Comparison of ENCODE assay signal across 15 mouse cellular contexts in genomic region chr2:39001866-39002265, GRCm38 (mm10). TPM values are rescaled to one million over a fixed set of nuclear protein-coding genes. Genes with fewer than 3 reads are reported as not detected.
A peak's percentile ranks its signal among the peaks of the same experiment; 100 is the strongest.
DNase-seq lines count a peak whose midpoint lies in the region; ATAC-seq and TF ChIP-seq lines count a peak whose summit lies in the region.
"Had no signal": no experiment of that assay in that cellular context is flagged by ENCODE, and none has a peak within 500 bp of the region (broad histone marks: within the 10 kb centered on the region; RNA-seq: fewer than 3 reads in every experiment).

No protein-coding gene starts in this region.

- TF ChIP-seq RAD21 in CH12.LX (IDR thresholded peaks at IDR 0.05; ENCODE audit: low read depth, low read length) (no peak), MEL (IDR thresholded peaks at IDR 0.05; ENCODE audit: low read depth, low read length) (no peak)

- H3K27ac ChIP-seq in intestine, embryonic 16.5 days (ENCODE audit: low read length), result 0 out of 2 replicates have a peak overlapping the region, but pooled peaks have one; percentile 7
- no peak overlapping the region for H3K27ac ChIP-seq in intestine, embryonic 15.5 days
- no peak overlapping the region for H3K27ac ChIP-seq in CH12.LX (ENCODE audit: insufficient read depth, low read depth)
- no peak overlapping the region; the same call in 1 of the 2 replicates for H3K27ac ChIP-seq in MEL (ENCODE audit: control insufficient read depth, low read depth, low read length)
- H3K27ac ChIP-seq in liver, embryonic 13.5 days, result peak overlapping the region; percentile 86
- H3K27ac ChIP-seq: neural tube, embryonic 13.5 days had no signal

- ATAC-seq in intestine, embryonic 16.5 days, result no peak
- no peak for ATAC-seq in intestine, embryonic 15.5 days
- no peak for ATAC-seq in liver, embryonic 13.5 days (ENCODE audit: low read depth)
- ATAC-seq: forebrain, embryonic 16.5 days had no signal

- no peak overlapping the region for H3K4me3 ChIP-seq in intestine, embryonic 16.5 days (ENCODE audit: low read length)
- no peak overlapping the region for H3K4me3 ChIP-seq in intestine, embryonic 15.5 days (replicated peaks)
- H3K4me3 ChIP-seq in CH12.LX (replicated peaks in 1 of 3; ENCODE audit: low read depth in 2 of 3, low read length in 2 of 3, poor library complexity in 1 of 3) (peak overlapping the region in 1 of 3 experiments; percentile 32), MEL (ENCODE audit: control insufficient read depth in 1 of 2, insufficient read depth in 1 of 2, low read depth in 2 of 2, low read length in 2 of 2) (peak overlapping the region in 1 of 2 experiments; percentile 88; a peak in 2 of 4 replicates)
- peak overlapping the region; percentile 93 for H3K4me3 ChIP-seq in liver, embryonic 13.5 days (replicated peaks)

- H3K27me3 ChIP-seq in intestine, embryonic 16.5 days (replicated peaks; ENCODE audit: control insufficient read depth, insufficient read depth, low read length), result no peaks in the 10 kb centered on the region
- no peaks in the 10 kb centered on the region for H3K27me3 ChIP-seq in intestine, embryonic 15.5 days (replicated peaks)
- H3K27me3 ChIP-seq in CH12.LX (replicated peaks), result no peaks in the 10 kb centered on the region
- H3K27me3 ChIP-seq in MEL (ENCODE audit: control insufficient read depth in 1 of 2, insufficient read depth in 2 of 2, low read length in 2 of 2), result no peaks in the 10 kb centered on the region
- H3K27me3 ChIP-seq in liver, embryonic 13.5 days, result no peaks in the 10 kb centered on the region

- peaks cover 40% of the 10 kb centered on the region for H3K4me1 ChIP-seq in intestine, embryonic 16.5 days (ENCODE audit: control insufficient read depth, insufficient read depth, low read length)
- peaks cover 34% of the 10 kb centered on the region for H3K4me1 ChIP-seq in intestine, embryonic 15.5 days (replicated peaks)
- H3K4me1 ChIP-seq in CH12.LX (ENCODE audit: control insufficient read depth in 1 of 2, insufficient read depth in 2 of 2) (peaks cover 6 to 55% of the 10 kb centered on the region in 2 experiments), MEL (ENCODE audit: control insufficient read depth in 1 of 2, insufficient read depth in 2 of 2, low read length in 2 of 2) (peaks cover 3 to 15% of the 10 kb centered on the region in 2 experiments)
- peaks cover 87% of the 10 kb centered on the region for H3K4me1 ChIP-seq in liver, embryonic 13.5 days (replicated peaks)

- dilution Hi-C loops in CH12.LX (cut with MboI; ENCODE audit: extremely low pct_ligation_motif_present, extremely low pct_unique_long_range_greater_than_20kb, low sequenced_read_pairs), result no loop called here

- 65% methylated on average over 3 of the region's 3 CpGs for WGBS in intestine, embryonic 16.5 days
- 73% methylated on average over 3 of the region's 3 CpGs for WGBS in intestine, embryonic 15.5 days
- 57% methylated on average over 3 of the region's 3 CpGs for WGBS in liver, embryonic 13.5 days (ENCODE audit: insufficient replicate concordance)

- H3K36me3 ChIP-seq in intestine, embryonic 16.5 days (ENCODE audit: control insufficient read depth, insufficient read depth, low read length), result peaks cover 17% of the 10 kb centered on the region
- H3K36me3 ChIP-seq in intestine, embryonic 15.5 days, result peaks cover 30% of the 10 kb centered on the region
- peaks cover 43 to 53% of the 10 kb centered on the region in 2 experiments for H3K36me3 ChIP-seq in CH12.LX (replicated peaks in 1 of 2; ENCODE audit: control insufficient read depth in 1 of 2, insufficient read depth in 1 of 2, low read length in 1 of 2)
- H3K36me3 ChIP-seq in MEL (ENCODE audit: control insufficient read depth in 1 of 2, insufficient read depth in 2 of 2, low read length in 2 of 2), result peaks cover 0 to 16% of the 10 kb centered on the region in 2 experiments; a peak in 3 of 4 replicates
- peaks cover 48% of the 10 kb centered on the region for H3K36me3 ChIP-seq in liver, embryonic 13.5 days

- TF ChIP-seq POLR2A in CH12.LX (IDR thresholded peaks at IDR 0.05; ENCODE audit: low read depth, low read length), result peak; percentile 37; the same call in 1 of the 2 replicates
- no peak for TF ChIP-seq POLR2A in MEL (IDR thresholded peaks at IDR 0.05; ENCODE audit: control insufficient read depth in 1 of 2, insufficient read depth in 1 of 2, low read depth in 1 of 2, low read length in 2 of 2, poor library complexity in 1 of 2)

- H3K9me3 ChIP-seq in intestine, embryonic 16.5 days (ENCODE audit: control insufficient read depth, low read length), result no peaks in the 10 kb centered on the region
- H3K9me3 ChIP-seq in intestine, embryonic 15.5 days, result no peaks in the 10 kb centered on the region
- H3K9me3 ChIP-seq in CH12.LX (replicated peaks; ENCODE audit: low read length) (no peaks in the 10 kb centered on the region), MEL (replicated peaks; ENCODE audit: insufficient read depth, low read length) (no peaks in the 10 kb centered on the region)
- no peaks in the 10 kb centered on the region for H3K9me3 ChIP-seq in liver, embryonic 13.5 days (replicated peaks)
- H3K9me3 ChIP-seq: neural tube, embryonic 13.5 days had no signal

- H3K4me2 ChIP-seq in intestine, embryonic 16.5 days (ENCODE audit: low read depth, low read length), result no peak overlapping the region
- no peak overlapping the region for H3K4me2 ChIP-seq in intestine, embryonic 15.5 days (replicated peaks)
- H3K4me2 ChIP-seq in CH12.LX (ENCODE audit: insufficient read depth, low read depth, poor library complexity, severe bottlenecking), result peak overlapping the region; percentile 89; the same call in 1 of the 2 replicates
- peak overlapping the region; percentile 94 for H3K4me2 ChIP-seq in liver, embryonic 13.5 days
- H3K4me2 ChIP-seq: neural tube, embryonic 13.5 days had no signal

- DNase-seq in CH12.LX (ENCODE audit: extremely low read depth) (no peak), MEL (ENCODE audit: low read depth, low spot score) (no peak)
- DNase-seq in liver, embryonic 13.5 days, result no peak
- no peak for DNase-seq in cerebellum, postnatal 36 days
- DNase-seq in neural tube, embryonic 10.5 days (ENCODE audit: extremely low spot score, low spot score), result no peak
- DNase-seq in gastrocnemius, postnatal 10 days, result no peak
- DNase-seq: adrenal gland, adult 2 months; cerebellum, postnatal 14 days; heart, postnatal 4 days; right cerebral cortex, postnatal 4 days; thymus, postnatal 4 days had no signal

- H3K79me2 ChIP-seq in CH12.LX (replicated peaks; ENCODE audit: control insufficient read depth, extremely low read depth, insufficient read depth, poor library complexity, severe bottlenecking), result peaks cover 41% of the 10 kb centered on the region
- peaks cover 39% of the 10 kb centered on the region for H3K79me2 ChIP-seq in MEL (ENCODE audit: control insufficient read depth, insufficient read depth, low read length, poor library complexity)

- TF ChIP-seq CTCF in CH12.LX (conservative IDR thresholded peaks at IDR 0.05 in 1 of 2, IDR thresholded peaks at IDR 0.05 in 1 of 2; ENCODE audit: low read depth in 2 of 2, low read length in 2 of 2) (no peak), MEL (IDR thresholded peaks at IDR 0.05 in 2 of 3, conservative IDR thresholded peaks at IDR 0.05 in 1 of 3; ENCODE audit: control insufficient read depth in 1 of 3, insufficient read depth in 1 of 3, low read depth in 2 of 3, low read length in 3 of 3, poor library complexity in 1 of 3, severe bottlenecking in 1 of 3) (no peak)

- in situ Hi-C loops in CH12.LX (cut with MboI; ENCODE audit: low pct_ligation_motif_present, low pct_unique_long_range_greater_than_20kb, low sequenced_read_pairs), result no loop called here

- no peak overlapping the region for H3K9ac ChIP-seq in intestine, embryonic 16.5 days (ENCODE audit: low read depth, low read length)
- H3K9ac ChIP-seq in intestine, embryonic 15.5 days, result no peak overlapping the region
- H3K9ac ChIP-seq in CH12.LX (ENCODE audit: insufficient read depth, low read depth) (no peak overlapping the region; the same call in 1 of the 2 replicates), MEL (ENCODE audit: control insufficient read depth, low read depth, low read length, poor library complexity, severe bottlenecking) (peak overlapping the region; percentile 36)
- H3K9ac ChIP-seq in liver, embryonic 13.5 days, result peak overlapping the region; percentile 88

- no peak for TF ChIP-seq EP300 in CH12.LX (IDR thresholded peaks at IDR 0.05; ENCODE audit: low read length)
- no peak for TF ChIP-seq EP300 in MEL (IDR thresholded peaks at IDR 0.05; ENCODE audit: low read depth in 1 of 2, low read length in 2 of 2)

RNA-seq across cellular contexts. Expression of gene Arpc5l, which starts 3.3 kb away (rescaled TPM):
- polyA plus RNA-seq in intestine, embryonic 16.5 days (2015; fragmentation: Nextera tagmentation; extraction: Ambion mirVana), result 84.0 and 92.7 TPM in 2 replicates
- polyA plus RNA-seq in intestine, embryonic 15.5 days (2015; fragmentation: Nextera tagmentation; extraction: Ambion mirVana), result 107 and 111 TPM in 2 replicates
- total RNA-seq in CH12.LX (2012; rRNA removed) (139 and 148 TPM in 2 replicates), CH12.LX (2014; rRNA removed) (300 and 309 TPM in 2 replicates), MEL (2012; rRNA removed) (64.4 and 65.4 TPM in 2 replicates)
- polyA plus RNA-seq in CH12.LX (2012; ENCODE audit: insufficient read length, low read depth) (212 and 219 TPM in 2 replicates), MEL (2012; ENCODE audit: insufficient read depth in 1 of 2, insufficient read length in 2 of 2, low read depth in 1 of 2, low replicate concordance in 2 of 2, missing spikeins in 1 of 2) (10 to 100 TPM in 1 of 2 experiments, not detected in 1; 87.0 TPM)
- 74.0 and 76.6 TPM in 2 replicates for polyA plus RNA-seq in liver, embryonic 13.5 days (2015; fragmentation: Nextera tagmentation; extraction: Ambion mirVana)
- 10 to 100 TPM; 53.5 to 55.3 TPM for total RNA-seq in gastrocnemius, postnatal 10 days (2021)

RNA-seq across cellular contexts. Expression of gene Rpl35, which starts 3.6 kb away (rescaled TPM):
- polyA plus RNA-seq in intestine, embryonic 16.5 days (2015; fragmentation: Nextera tagmentation; extraction: Ambion mirVana), result 800 and 859 TPM in 2 replicates
- 888 and 1,051 TPM in 2 replicates for polyA plus RNA-seq in intestine, embryonic 15.5 days (2015; fragmentation: Nextera tagmentation; extraction: Ambion mirVana)
- 2,171 and 2,515 TPM in 2 replicates for total RNA-seq in CH12.LX (2012; rRNA removed)
- 976 and 984 TPM in 2 replicates for total RNA-seq in CH12.LX (2014; rRNA removed)
- polyA plus RNA-seq in CH12.LX (2012; ENCODE audit: insufficient read length, low read depth), result 649 and 718 TPM in 2 replicates
- total RNA-seq in MEL (2012; rRNA removed), result 1,667 and 1,814 TPM in 2 replicates
- polyA plus RNA-seq in MEL (2012; ENCODE audit: insufficient read depth in 1 of 2, insufficient read length in 2 of 2, low read depth in 1 of 2, low replicate concordance in 2 of 2, missing spikeins in 1 of 2), result 100 to 1,000 TPM in 1 of 2 experiments, not detected in 1; 930 TPM
- polyA plus RNA-seq in liver, embryonic 13.5 days (2015; fragmentation: Nextera tagmentation; extraction: Ambion mirVana), result 845 and 923 TPM in 2 replicates
- 100 to 1,000 TPM; 428 to 441 TPM for total RNA-seq in gastrocnemius, postnatal 10 days (2021)

RNA-seq across cellular contexts. Expression of gene Wdr38, which starts 4.6 kb away (rescaled TPM):
- polyA plus RNA-seq in intestine, embryonic 16.5 days (2015; fragmentation: Nextera tagmentation; extraction: Ambion mirVana), result 1.4 and 1.7 TPM in 2 replicates
- polyA plus RNA-seq in intestine, embryonic 15.5 days (2015; fragmentation: Nextera tagmentation; extraction: Ambion mirVana), result 1.3 and 1.4 TPM in 2 replicates
- total RNA-seq in CH12.LX (2012; rRNA removed) (1.0 and 1.1 TPM in 2 replicates), CH12.LX (2014; rRNA removed) (0.19 and 0.28 TPM in 2 replicates), MEL (2012; rRNA removed) (0.49 and 0.77 TPM in 2 replicates)
- polyA plus RNA-seq in CH12.LX (2012; ENCODE audit: insufficient read length, low read depth) (0.40 and 0.63 TPM in 2 replicates), MEL (2012; ENCODE audit: insufficient read depth in 1 of 2, insufficient read length in 2 of 2, low read depth in 1 of 2, low replicate concordance in 2 of 2, missing spikeins in 1 of 2) (under 1 TPM in 1 of 2 experiments, not detected in 1; 0.79 TPM)
- 0.66 and 0.76 TPM in 2 replicates for polyA plus RNA-seq in liver, embryonic 13.5 days (2015; fragmentation: Nextera tagmentation; extraction: Ambion mirVana)
- under 1 TPM; 0.09 to 0.18 TPM for total RNA-seq in gastrocnemius, postnatal 10 days (2021)

Comparison
In these comparisons a context has a peak if more than half of its experiments do, and no peak if none do; other contexts are left out.
1. H3K27ac ChIP-seq: peak in intestine, embryonic 16.5 days (single experiment) and liver, embryonic 13.5 days (single experiment); none in intestine, embryonic 15.5 days (single experiment), CH12.LX (single experiment) and MEL (single experiment).
2. H3K4me2 ChIP-seq: peak in CH12.LX (single experiment) and liver, embryonic 13.5 days (single experiment); none in intestine, embryonic 16.5 days (single experiment) and intestine, embryonic 15.5 days (single experiment).
3. H3K9ac ChIP-seq: peak in MEL (single experiment) and liver, embryonic 13.5 days (single experiment); none in intestine, embryonic 16.5 days (single experiment), intestine, embryonic 15.5 days (single experiment) and CH12.LX (single experiment).